Mouse (Mus musculus) yolk sac, embryonic 10.5 days (tissue): ENCODE data around the gene Ptprm.

ENCODE experiments used
- DNase-seq: peaks from one replicate; pipeline ENCODE4 v3.0.0-alpha.2; 2017; ENCODE audit warnings: low spot score

The Ptprm gene

DNA sequence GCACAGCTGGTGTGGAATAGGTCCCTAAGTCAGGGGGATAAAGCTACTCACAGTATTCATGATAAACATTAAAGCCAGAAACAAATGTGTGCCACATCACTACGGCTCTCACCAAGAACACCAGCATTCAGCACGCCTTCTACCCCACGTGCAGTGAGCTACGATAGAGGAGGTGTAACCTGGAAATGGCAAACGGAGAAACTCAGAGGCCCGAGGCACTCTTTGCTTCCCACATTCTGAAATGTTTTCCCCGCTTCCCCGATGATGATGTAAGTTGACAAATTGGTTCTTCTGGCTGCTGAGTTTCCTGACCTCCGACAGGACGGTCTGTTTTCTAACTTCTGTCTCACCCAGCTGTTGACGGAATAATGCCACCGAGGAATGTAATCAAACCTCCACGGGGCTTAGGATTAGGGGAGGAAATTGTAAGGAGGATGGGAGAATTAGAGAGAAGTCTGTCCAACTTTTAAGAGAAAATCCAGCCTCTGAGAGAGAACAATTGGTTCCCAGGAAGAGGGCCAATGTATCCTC lies 72.6 kb downstream of the Ptprm start:
- no peak for DNase-seq

DNA sequence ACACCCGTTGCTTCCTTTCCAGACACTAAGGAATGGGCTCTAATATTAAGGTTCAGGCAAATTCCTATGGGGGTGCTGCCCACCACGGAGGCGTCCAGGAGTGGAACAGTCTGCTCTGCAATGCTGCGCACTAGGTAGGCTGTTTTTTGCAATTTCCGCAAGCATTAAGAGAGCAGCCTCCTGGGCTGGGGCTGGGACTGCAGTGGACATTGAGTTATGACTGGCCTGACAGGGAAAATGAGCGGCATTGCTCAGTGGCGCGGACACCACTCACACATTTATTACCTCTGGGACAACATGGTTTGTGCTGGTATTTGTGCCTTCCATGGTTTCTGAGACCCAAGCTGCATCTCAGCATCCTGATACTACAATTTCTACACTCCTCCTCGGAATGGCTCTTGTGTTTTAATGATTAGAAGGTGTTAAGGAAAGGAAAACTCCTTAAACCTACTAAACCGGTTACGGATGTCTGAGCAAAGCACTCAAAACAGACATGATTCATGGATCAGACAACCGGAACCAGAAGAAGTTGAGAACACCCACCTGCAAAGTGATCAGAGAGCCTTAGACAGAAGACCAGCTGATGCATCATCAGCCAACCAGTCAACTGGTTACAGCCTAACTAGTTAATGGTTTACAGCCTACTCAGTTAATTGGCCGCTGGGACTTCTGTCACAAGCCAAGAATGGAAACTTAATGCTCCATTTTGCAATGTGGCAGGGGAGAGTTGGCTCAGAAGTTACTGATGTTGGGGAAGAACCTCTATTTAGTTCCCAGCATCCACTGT lies 76.9 kb downstream of the Ptprm start:
- DNase-seq, result no peak

DNA sequence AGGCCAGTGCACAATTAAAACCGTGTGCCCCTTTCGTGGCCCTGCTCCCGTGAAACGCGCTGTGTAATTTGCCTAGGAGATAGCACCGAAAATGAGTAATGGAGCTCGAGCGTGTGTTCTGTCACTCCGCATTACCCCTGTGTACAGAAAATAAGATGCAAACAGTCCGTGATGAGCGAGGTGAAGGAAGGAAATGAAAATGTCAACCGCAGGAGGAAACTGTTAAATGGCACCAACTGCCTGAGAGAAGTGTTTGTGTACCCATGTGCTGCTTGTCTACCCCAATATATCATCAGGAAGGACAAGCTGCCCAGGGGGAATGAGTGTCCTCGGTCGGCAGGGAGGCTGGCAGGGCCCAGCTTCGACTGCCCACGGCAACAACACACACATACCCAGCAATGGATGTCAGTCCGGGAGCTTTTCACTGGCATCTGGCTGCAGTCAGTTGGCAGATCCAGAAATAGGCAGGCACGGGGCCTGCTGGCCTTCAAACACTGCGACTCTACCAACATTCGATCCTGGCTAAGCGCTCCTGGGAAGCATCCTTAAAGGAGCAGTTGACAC lies 79.6 kb downstream of the Ptprm start:
- DNase-seq, result no peak

DNA sequence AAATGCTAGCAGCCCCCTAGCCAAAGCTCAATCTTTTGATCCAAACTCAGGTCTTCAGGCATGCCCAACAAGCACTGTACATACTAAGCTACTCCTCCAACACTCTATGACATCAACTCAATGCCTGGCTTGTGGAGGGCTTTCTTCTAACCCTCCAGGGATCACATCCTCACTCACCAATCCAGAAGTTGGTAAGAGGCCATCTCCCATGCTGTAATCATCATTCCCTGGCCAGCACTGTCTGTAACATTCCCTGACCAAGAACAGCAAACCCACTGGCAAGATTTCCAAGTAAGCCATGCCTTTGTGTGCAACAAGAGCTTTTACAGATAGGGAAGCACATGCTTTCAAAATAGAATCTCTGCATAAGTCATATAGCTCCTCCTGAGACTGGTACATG lies 81.3 kb downstream of the Ptprm start:
- no peak for DNase-seq

DNA sequence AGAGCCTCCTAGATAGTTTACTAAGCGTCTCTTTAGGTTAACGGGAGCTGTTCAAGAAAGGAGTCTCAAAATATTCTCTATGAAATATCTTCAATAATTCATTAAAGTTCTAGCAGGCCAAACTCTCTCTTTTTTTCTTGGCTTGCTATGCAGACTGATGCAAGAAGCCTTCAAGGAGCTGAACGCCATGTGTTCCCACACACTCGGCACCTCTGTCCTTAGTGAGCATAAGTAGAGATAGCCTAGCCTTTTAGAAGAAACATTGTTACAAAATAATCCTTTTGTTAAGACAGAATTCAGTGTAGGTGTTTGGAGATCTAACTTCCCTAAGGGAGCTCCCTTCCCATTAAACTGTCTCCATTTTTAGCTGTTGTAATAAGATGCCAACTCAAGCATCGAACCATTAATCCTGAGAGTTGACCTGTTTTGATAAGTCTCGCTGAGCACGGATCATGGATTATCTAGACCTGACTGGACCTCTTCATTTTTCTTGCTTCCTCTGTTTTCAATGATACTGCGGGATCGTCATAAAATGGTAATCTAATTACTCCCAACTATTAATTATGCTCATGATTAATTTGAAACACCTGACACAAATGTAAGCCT lies 85.7 kb downstream of the Ptprm start:
- DNase-seq, result no peak

DNA sequence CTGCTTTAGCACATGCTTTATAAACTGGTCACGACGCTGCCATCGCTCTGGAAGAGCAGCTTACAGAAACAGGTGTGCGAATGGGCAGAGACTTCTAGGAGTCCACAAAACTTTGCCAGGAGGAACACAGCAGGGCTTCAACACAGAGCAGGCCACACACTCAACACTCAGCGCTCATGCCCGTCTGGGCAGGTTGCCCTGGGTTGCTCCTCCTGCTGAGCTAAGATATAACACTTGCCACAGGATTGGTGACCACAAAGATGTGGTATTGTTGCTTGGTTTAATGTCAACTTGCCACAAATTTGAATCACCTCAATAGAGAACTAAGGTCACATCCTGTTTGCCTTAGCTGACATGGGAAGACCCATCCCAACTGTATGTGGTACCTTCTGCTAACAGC lies 88.0 kb downstream of the Ptprm start:
- DNase-seq, result no peak

DNA sequence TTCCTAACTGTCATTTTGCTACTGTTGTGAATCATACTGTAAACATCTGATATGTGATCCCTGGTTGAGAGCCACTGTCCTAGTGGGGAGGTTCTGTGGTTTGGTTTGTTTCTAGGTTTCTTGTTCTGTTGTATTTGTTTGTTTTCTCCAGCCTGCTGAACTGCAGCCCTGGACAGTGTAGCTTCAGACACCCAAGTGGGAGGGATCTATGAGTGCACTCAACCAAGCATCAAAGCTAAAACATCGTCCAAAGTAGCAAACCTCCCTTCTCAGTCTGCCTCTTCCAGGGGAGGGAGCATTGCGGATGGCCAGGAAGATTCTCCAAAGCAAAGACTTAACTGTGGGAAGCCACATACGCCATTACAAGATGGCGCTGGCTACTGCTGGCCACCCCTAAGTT lies 88.7 kb downstream of the Ptprm start:
- DNase-seq, result no peak

DNA sequence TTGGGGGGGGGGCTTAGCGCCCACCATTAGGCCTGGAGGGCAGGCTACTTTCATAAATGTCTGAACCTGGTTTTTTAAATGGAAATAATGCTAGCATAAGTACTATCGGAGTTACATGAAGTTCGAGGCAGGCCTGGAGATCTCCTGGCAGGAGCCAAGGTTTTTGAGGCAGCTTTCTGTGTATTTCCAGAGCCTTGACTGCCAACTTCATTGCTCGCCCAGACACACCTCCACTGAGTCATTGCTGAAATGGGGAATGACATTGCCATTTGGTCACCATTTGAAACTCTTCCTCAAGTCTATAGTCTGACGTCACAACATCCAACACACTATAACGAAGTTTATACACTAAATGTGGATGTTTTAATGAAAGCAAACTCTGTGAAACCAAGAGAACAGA lies 89.5 kb downstream of the Ptprm start:
- no peak for DNase-seq

DNA sequence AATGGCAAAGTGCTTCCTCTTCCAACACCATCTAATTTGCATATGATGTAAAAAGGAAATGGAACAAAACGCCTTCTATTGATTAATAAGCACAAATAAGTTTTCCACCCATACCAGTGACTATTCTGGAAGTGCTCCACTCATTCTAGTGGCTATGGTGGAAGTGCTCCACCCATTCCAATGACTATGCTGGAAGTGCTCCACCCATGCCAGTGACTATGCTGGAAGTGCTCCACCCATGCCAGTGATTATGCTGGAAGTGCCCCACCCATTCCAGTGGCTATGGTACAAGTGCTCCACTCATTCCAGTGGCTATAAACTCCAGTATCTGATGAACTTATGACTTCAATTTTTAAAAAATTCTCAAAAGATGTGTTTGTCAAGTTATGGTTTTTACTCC lies 91.2 kb downstream of the Ptprm start:
- no peak for DNase-seq

DNA sequence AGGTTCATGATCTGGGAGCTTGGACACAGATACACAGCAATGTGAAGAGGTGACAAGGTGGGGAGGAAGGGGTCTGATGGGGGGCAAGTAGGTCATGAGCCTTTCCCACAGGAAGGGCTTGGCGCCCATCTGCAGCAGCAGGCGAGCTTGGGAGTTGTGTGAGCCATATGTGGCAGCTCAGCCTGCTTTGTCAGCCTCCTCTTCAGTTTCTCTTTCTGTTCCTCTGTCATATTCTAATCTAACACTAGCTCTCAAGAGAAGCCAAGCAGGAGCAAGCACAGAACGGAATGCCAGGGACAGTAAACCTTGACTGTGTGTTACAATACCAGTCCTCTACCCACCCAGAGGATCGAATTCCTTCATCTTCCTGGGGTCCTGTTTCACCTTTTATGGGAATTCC lies 94.2 kb downstream of the Ptprm start:
- DNase-seq, result no peak

DNA sequence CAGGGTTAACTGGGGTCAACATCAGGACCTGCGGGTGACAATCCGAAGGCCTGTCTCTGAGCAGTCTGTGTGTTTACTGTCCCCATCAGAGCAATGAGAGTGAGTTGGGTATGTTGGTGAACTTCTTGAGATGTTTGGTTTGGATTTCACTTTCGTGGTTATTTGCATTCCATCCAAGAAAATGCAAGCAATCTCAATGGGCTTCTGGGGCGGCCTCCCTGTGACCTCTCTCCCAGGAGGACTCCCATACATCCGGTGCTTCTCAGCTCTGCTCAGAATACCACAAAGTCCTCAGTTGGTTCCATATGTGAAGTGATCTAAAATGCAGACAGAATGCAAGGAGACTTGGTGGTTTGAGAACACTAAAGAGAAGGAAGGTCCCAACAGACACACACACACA lies 96.5 kb downstream of the Ptprm start:
- DNase-seq, result no peak

DNA sequence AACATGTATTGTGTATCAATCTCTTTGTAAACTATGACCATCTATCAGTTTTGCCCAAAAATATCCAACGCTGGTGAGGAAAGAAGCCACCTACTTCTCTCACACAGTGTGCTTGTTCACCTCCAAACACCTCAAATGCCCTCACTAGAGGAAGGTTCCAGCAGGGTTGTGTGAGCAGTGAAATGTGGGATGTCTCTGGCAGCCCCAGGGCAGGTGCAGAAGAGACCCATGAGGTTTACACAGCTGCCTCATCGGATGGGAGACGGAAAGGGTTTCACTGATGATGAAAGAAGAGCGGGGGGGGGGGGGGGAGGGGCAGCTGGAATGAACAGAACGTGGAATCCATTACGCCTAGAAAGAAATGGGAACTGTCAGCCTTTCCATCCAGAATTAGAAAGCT lies 98.1 kb downstream of the Ptprm start:
- DNase-seq, result no peak

DNA sequence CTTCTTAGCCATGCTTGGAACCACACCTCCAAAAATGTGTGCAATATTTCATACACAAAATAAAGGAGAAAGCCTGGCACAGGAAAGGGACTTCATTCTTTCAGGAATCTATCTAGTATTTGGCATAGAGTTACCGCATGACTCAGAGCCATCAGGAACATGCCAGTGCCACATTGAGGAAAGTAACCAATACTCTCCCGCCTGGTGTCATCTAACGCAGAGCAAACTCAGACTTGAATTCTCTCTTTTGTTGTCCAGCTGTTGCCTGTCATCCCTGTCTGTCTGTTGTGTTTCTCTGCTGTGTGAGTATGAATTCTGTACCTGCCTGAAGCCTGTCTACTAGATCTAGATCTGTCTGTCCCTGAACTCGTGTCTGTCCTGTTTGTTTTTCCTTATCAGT lies 100.8 kb downstream of the Ptprm start:
- no peak for DNase-seq

DNA sequence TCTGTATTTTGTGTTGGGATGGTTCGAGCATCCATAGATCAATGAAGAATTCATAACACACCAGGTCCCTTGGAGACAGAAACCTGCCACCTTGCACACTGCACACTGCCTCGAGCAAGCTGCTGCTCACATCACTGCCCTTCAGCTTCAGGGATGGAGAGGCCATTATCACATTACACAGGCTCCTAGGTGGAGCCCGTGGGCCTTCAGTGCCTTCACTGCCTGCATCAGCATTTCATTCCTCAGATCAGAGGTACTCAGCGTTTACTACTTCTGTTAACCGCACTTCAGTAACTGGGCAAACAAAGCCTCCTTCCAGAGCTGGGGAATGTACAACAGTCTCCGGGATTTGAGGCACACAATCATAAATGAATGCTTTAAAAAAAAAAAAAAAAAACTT lies 101.3 kb downstream of the Ptprm start:
- no peak for DNase-seq

DNA sequence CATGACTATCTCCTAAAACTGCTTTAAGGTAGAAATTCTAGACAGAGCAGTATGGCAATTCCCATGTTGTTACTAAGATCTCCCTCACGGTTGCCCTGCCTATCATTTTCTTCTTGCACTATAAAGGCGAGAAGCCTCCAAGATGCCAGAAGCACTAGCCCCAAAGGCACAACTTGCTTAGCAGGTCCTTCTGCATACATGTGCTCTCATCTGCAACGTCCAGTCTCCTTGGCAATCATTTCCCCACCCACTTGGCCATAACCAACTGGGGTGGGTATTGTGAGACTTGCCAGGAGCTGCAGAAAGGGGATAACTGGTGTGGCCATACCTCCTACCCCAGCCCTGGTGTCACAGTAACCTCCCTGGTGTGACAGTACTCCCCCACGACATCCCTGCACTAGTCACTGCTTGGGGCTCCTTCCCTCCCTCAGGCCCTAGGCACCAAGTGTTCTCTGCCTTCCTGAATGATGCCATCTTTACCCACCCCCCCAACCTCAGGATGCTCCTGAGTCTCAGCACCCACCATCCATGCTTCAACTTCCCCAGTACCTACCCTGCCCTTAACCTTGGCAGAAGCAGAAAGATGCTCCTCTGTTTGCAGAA lies 108.9 kb downstream of the Ptprm start:
- DNase-seq, result no peak

DNA sequence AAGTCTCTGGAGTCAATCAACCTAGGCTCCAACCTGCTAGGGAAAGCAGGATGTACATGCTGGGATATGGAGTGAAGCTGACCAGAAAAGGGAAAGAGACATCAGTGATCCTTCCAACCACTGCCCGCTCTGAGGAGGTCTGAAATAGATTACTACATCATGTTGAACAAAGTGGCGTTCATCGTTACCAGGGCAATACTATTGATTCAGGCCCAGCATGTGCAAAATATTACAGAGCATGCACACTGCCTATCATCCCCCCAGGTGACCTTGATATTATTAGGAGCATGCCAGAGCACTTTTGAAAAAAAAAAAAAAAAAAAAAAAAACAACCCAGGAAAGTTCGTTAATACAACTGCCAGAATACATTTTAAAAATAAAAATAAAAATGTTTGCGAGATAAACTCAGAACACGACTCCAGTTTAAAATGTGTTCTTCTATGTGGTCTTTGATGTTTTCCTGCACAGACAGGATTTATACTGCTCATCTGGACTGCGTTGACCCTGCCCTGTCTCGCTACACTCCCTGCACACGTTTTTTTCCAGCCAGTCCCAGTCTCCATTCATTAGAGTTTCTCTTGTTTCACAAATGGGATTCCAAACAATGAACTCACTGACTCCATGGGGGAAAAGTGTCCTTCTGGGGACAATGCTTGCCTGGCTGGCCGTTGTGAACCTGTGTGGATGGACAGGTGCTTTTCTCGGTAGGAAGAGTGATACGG lies 111.3 kb downstream of the Ptprm start:
- DNase-seq, result no peak

DNA sequence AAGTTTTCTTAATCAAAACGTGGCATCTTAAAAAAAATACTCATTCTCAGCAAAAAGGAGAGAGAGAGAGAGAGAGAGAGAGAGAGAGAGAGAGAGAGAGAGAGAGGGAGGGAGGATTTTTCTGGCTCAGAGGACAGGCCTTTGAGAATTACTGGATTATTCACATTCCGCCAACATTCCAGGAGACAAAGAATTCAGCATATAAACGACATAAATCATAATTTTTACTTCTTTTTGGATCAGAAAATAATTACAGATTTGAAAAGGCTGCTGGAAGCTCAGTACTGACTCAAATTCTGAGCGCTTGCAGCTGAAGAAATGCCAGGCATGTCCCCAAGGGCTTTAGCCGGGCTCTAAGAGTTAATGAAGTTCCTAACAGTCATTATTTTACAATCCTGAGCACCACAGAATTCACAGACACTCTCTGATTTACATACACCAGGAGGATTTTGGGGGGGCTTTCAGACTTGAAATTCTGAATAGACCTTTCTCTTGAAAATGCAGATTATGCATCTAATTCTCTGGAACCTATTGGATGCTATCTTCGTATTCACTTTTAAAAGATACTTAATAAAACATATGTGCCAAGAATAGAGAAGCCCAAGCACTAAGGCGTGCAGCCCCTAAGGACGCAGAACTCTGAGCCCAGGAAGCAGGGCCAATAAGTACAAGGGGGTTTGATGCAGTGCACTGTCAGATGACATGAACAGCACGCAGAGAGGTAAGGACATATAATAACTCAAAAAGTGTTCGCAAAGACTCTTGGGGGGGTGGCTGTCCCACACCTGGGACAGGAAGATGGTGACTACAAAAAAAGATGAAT lies 112.1 kb downstream of the Ptprm start:
- DNase-seq, result no peak

DNA sequence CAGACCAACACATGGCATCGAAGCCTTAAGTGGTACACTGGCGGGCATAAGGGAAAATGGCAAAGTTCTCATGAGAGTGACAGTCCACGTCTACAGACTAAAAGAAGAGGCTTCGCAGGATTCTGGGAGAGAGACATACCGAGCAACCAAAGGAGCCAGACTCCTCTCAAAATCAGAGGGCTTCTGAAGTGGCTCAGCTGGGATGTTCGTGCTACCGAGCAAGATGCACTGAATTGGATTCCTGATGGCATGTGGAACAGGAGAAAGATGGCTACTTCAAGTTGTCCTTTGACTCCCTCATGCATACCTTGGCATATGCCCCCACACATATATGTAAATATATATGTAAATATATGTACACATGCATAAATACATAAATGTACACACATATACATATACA lies 115.4 kb downstream of the Ptprm start:
- no peak for DNase-seq

DNA sequence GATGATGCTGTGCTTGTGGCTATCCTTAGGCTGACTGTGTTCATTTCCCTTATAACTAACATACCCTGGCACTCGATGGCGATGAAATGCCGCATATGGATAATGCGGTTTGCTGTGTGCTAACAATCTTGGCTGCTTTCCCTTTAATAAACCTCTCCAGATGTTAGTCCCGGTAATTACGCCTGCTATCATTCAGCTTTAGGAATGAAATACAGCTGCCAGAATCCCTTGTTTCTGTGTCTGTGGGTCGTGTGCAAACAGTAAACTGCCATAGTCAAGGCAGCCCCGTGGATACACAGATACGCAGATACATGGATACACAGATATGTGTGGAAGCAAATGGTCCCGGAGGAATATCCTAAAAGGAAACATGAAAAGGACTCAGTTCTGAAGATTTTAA lies 116.8 kb downstream of the Ptprm start:
- DNase-seq, result no peak

DNA sequence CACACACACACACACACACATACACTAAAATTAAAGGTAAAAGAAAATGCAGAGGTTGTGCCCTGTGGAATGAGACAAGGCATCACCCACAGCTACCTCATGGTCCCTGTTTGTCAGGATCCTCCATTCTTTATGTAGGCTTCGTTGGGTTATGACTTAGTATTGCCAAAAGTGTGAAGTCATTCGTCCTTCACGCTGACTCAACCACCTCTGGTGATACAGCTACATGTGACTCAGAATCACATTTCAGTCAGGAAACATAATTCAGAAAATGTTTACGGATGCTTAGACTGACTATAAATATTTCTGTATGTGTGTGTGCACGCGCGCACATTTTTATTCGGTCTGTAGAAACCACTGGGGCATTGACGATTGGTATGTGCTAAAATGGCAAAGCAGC lies 121.2 kb downstream of the Ptprm start:
- DNase-seq, result no peak

DNA sequence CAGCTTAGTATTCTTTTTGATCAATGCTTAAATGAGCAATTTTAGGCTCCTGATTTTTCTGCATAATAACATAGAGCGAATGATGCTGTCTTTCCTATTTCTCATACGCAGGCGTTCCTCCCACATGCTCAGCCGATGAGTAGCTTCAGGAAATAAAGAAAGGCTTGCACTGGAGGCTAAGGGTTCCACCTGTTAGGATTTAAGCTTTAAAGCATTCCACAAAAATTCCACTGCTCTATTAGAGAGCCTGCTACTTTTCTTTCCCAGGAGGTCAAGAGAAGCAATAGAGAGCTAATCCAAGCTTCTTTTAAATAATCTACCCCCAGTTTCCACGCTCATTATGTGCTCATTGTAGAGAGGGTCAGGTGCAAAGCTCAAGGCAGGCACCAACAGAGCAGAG lies 127.3 kb downstream of the Ptprm start:
- no peak for DNase-seq

DNA sequence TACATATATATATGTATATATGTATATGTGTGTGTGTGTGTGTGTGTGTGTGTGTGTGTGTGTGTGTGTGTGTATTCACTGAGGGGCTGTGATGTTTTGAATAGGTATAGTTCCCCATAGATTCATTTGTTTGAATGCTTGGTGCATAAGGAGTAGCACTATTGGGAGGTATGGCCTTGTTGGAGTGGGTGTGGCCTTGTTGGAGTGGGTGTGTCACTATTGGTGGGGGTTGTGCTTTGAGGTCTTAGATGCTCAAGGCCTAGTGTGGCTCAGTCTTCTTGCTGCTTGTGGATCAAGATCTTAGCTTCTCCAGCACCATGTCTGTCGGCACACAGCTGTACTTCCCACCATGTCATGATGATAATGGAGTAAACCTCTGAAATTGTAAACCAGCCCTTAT lies 138.9 kb downstream of the Ptprm start:
- DNase-seq, result no peak
